Mouse (Mus musculus): ENCODE measurements at regions not wholly inside any gene's neighbourhood (a gene's known extent, or its start where the extent isn't known, plus 50 kb on each side); places are given as distances from the start of the nearest gene placed in this dataset.

GRCm38 (mm10) chr15:25525337-25525736 is 97.0 kb upstream of the Myo10 start:
- TF ChIP-seq POLR2A (IDR thresholded peaks at IDR 0.05; ENCODE audit: control insufficient read depth, low read depth, low read length), result no peak
- TF ChIP-seq CTCF (IDR thresholded peaks at IDR 0.05; ENCODE audit: control insufficient read depth, insufficient read depth, insufficient replicate concordance, low read depth, low read length), result no peak
- Histone ChIP-seq H3K36me3 (ENCODE audit: control insufficient read depth, insufficient read depth, low read length) (no peaks in the 10 kb centered on the region), H3K27ac (ENCODE audit: control insufficient read depth, insufficient read depth, low read depth, low read length) (no peak overlapping the region), H3K4me1 (ENCODE audit: control insufficient read depth, insufficient read depth, low read length) (no peaks in the 10 kb centered on the region), H3K27me3 (ENCODE audit: control insufficient read depth, insufficient read depth, low read length) (no peaks in the 10 kb centered on the region), H3K4me3 (ENCODE audit: control insufficient read depth, low read depth, low read length) (no peak overlapping the region)

- Histone ChIP-seq H3K4me1 (ENCODE audit: control insufficient read depth, insufficient read depth, low read length) (peaks cover 15% of the 10 kb centered on the region), H3K4me3 (ENCODE audit: control insufficient read depth, low read depth, low read length) (peak overlapping the region; percentile 4), H3K27me3 (ENCODE audit: control insufficient read depth, insufficient read depth, low read length) (no peaks in the 10 kb centered on the region), H3K27ac (ENCODE audit: control insufficient read depth, insufficient read depth, low read depth, low read length) (no peak overlapping the region), H3K36me3 (ENCODE audit: control insufficient read depth, insufficient read depth, low read length) (no peaks in the 10 kb centered on the region)
- TF ChIP-seq CTCF (IDR thresholded peaks at IDR 0.05; ENCODE audit: control insufficient read depth, insufficient read depth, insufficient replicate concordance, low read depth, low read length), result no peak
Observed at GRCm38 (mm10) chr15:25536451-25537334, 85.6 kb upstream of the Myo10 start.

GRCm38 (mm10) chr15:25539344-25540176 is 82.8 kb upstream of the Myo10 start:
- Histone ChIP-seq H3K27ac (ENCODE audit: control insufficient read depth, insufficient read depth, low read depth, low read length) (no peak overlapping the region), H3K36me3 (ENCODE audit: control insufficient read depth, insufficient read depth, low read length) (no peaks in the 10 kb centered on the region), H3K4me3 (ENCODE audit: control insufficient read depth, low read depth, low read length) (no peak overlapping the region), H3K4me1 (ENCODE audit: control insufficient read depth, insufficient read depth, low read length) (peaks cover 15% of the 10 kb centered on the region), H3K27me3 (ENCODE audit: control insufficient read depth, insufficient read depth, low read length) (no peaks in the 10 kb centered on the region)
- TF ChIP-seq CTCF (IDR thresholded peaks at IDR 0.05; ENCODE audit: control insufficient read depth, insufficient read depth, insufficient replicate concordance, low read depth, low read length) (no peak), POLR2A (IDR thresholded peaks at IDR 0.05; ENCODE audit: control insufficient read depth, low read depth, low read length) (no peak)

- Histone ChIP-seq H3K4me3 (ENCODE audit: control insufficient read depth, low read depth, low read length) (no peak overlapping the region), H3K27me3 (ENCODE audit: control insufficient read depth, insufficient read depth, low read length) (no peaks in the 10 kb centered on the region), H3K27ac (ENCODE audit: control insufficient read depth, insufficient read depth, low read depth, low read length) (no peak overlapping the region)
Observed at GRCm38 (mm10) chr15:25542382-25542781, 79.9 kb upstream of the Myo10 start.

GRCm38 (mm10) chr15:25546185-25546584 is 76.1 kb upstream of the Myo10 start:
- Histone ChIP-seq H3K4me3 (ENCODE audit: control insufficient read depth, low read depth, low read length) (no peak overlapping the region), H3K36me3 (ENCODE audit: control insufficient read depth, insufficient read depth, low read length) (no peaks in the 10 kb centered on the region), H3K27ac (ENCODE audit: control insufficient read depth, insufficient read depth, low read depth, low read length) (no peak overlapping the region), H3K27me3 (ENCODE audit: control insufficient read depth, insufficient read depth, low read length) (no peaks in the 10 kb centered on the region), H3K4me1 (ENCODE audit: control insufficient read depth, insufficient read depth, low read length) (no peaks in the 10 kb centered on the region)
- TF ChIP-seq CTCF (IDR thresholded peaks at IDR 0.05; ENCODE audit: control insufficient read depth, insufficient read depth, insufficient replicate concordance, low read depth, low read length) (no peak), POLR2A (IDR thresholded peaks at IDR 0.05; ENCODE audit: control insufficient read depth, low read depth, low read length) (no peak)

More at GRCm38 (mm10) chr15:25542382-25542781, 79.9 kb upstream of the Myo10 start:
- Histone ChIP-seq H3K36me3 (ENCODE audit: control insufficient read depth, insufficient read depth, low read length) (no peaks in the 10 kb centered on the region), H3K4me1 (ENCODE audit: control insufficient read depth, insufficient read depth, low read length) (peaks cover 2% of the 10 kb centered on the region)
- TF ChIP-seq POLR2A (IDR thresholded peaks at IDR 0.05; ENCODE audit: control insufficient read depth, low read depth, low read length), result no peak
- no peak for TF ChIP-seq CTCF (IDR thresholded peaks at IDR 0.05; ENCODE audit: control insufficient read depth, insufficient read depth, insufficient replicate concordance, low read depth, low read length)

- TF ChIP-seq CTCF (IDR thresholded peaks at IDR 0.05; ENCODE audit: control insufficient read depth, insufficient read depth, insufficient replicate concordance, low read depth, low read length) (no peak), POLR2A (IDR thresholded peaks at IDR 0.05; ENCODE audit: control insufficient read depth, low read depth, low read length) (no peak)
- Histone ChIP-seq H3K27me3 (ENCODE audit: control insufficient read depth, insufficient read depth, low read length) (no peaks in the 10 kb centered on the region), H3K27ac (ENCODE audit: control insufficient read depth, insufficient read depth, low read depth, low read length) (no peak overlapping the region), H3K36me3 (ENCODE audit: control insufficient read depth, insufficient read depth, low read length) (no peaks in the 10 kb centered on the region), H3K4me1 (ENCODE audit: control insufficient read depth, insufficient read depth, low read length) (no peaks in the 10 kb centered on the region), H3K4me3 (ENCODE audit: control insufficient read depth, low read depth, low read length) (no peak overlapping the region)
Observed at GRCm38 (mm10) chr15:25550269-25551054, 71.9 kb upstream of the Myo10 start.
